In the genomic region with DNA sequence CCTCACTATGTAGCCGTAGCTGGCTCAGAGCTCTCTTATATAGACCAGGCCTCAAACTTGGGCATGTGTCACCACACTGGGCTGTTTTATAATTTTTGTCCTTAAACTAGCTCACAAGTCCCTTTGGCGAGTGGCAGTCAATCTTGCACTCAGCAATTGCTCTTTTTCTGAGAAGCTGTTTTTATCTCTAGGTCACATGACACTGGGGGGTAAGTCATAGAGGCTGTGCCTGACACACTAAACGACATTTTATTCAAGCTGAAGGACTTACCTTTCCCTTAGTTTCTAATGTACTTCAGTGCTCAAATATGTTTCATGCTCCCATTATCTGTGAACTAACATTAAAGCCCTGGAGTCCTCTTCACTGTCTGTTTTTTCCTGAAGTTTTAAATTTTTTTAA, we compare ENCODE assay signal across 24 mouse cellular contexts.
"Had no signal": no experiment of that assay in that cellular context is flagged by ENCODE, and none has a peak within 500 bp of the region (broad histone marks: within the 10 kb centered on the region; RNA-seq: fewer than 3 reads in every experiment).

No protein-coding gene starts in this region.

- H3K36me3 ChIP-seq: heart, embryonic 15.5 days; kidney, embryonic 15.5 days; limb, embryonic 10.5 days; limb, embryonic 12.5 days; liver, embryonic 13.5 days had no signal

- H3K4me1 ChIP-seq: heart, embryonic 13.5 days; heart, embryonic 15.5 days; hindbrain, embryonic 15.5 days; kidney, embryonic 15.5 days; limb, embryonic 10.5 days; liver, embryonic 13.5 days had no signal

- H3K27me3 ChIP-seq: hindbrain, embryonic 13.5 days; hindbrain, embryonic 15.5 days; kidney, embryonic 15.5 days; limb, embryonic 12.5 days; liver, embryonic 13.5 days had no signal

- H3K9me3 ChIP-seq: heart, embryonic 13.5 days; heart, embryonic 15.5 days; hindbrain, embryonic 13.5 days; hindbrain, embryonic 15.5 days; kidney, embryonic 15.5 days; limb, embryonic 10.5 days; limb, embryonic 12.5 days; liver, embryonic 13.5 days had no signal

- H3K4me3 ChIP-seq: heart, adult 2 months; heart, embryonic 13.5 days; heart, embryonic 15.5 days; hindbrain, embryonic 13.5 days; hindbrain, embryonic 15.5 days; kidney, embryonic 15.5 days; limb, embryonic 10.5 days; limb, embryonic 12.5 days; liver, embryonic 13.5 days had no signal

- ATAC-seq: hindbrain, postnatal 0 days; intestine, embryonic 16.5 days had no signal

- DNase-seq: gastrocnemius, postnatal 14 days; gastrocnemius, postnatal 36 days; heart, adult 11 months; heart, adult 2 months; heart, postnatal 14 days; heart, postnatal 36 days; kidney, adult 11 months; kidney, adult 2 months; kidney, adult 9 months; kidney, postnatal 14 days; kidney, postnatal 36 days; layer of hippocampus, adult 9-11 months; layer of hippocampus, postnatal 36 days; liver; liver, embryonic 13.5 days had no signal
